Mouse (Mus musculus) ovary, postnatal 36 days (tissue): ENCODE data around the gene Apobec1.
A peak's percentile ranks its signal among the peaks of the same experiment; 100 is the strongest.
"Not testable (repeated sequence)": the region's sequence is repeated elsewhere in the genome, so short reads cannot be mapped to it uniquely, and the experiment has no call there.

Experiments
- DNase-seq: peaks from one replicate; pipeline ENCODE4 v3.0.0; 2022; ENCODE audit warnings: low spot score, mixed read lengths

Gene Apobec1

DNA sequence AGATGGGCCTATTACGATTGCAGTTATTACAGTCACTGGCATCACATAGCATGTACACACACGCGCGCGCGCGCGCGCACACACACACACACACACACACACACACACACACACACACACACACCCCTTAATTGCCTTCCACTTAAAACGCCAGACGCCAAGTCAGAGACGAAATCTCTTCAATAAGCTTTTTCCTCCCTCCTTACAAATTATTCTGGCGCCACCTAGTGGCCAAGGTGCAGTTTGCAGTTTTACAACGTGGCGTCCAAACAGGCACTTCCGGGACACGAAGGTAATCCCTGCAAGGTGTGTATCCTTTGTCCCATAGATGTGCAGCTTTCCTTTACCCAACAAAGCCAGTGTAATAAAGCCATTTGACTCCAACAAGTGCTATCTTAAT lies 41.8 kb downstream of the Apobec1 start:
- peak; percentile 64 for DNase-seq

DNA sequence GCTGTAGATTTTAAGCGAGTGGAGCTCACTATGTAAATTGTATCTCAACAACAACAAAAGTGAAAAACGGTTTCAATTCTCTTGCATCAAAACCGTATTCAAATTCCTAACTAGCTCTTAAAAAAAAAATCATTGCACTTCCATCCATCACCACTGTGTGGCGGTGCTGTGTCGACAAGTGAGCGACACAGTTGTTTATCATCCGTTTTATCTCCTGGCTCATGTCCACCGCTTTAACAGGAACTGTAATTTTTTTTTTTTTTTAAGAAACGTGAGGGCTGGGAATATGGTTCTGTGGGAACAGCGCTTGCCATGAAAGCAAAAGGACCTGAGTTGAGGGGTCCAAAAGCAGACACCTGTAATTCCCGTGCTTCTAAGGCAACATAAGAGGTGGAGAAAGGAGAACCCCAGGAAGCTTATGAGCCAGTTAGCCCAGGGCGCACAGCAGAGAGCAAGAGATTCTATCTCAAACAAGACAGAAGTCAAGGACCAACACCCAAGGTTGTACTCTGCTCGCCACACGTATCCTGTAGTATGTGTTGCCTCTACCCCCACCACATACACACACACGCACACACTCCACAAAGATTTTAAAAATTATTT lies 45.2 kb downstream of the Apobec1 start:
- peak; percentile 32 for DNase-seq

DNA sequence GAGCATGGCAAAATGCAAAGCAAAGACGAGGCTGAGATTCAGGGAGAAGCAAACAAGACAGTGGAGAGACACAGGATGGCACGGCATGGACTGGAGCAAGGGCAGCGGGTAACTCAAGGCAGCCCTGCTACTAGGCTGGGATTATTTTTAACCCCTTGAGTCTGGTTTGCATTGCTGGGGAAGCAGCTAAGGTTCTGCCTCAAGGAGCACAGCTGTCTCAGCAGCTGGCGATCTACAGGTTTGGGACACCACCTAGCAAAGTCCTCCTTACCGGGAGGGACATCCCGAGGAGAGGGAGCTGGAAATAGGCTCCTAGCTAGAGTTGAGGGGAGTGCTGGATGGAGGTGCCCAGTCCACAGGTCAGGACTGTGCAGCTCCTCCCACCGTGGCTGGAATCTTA lies 47.0 kb downstream of the Apobec1 start:
- no peak for DNase-seq

DNA sequence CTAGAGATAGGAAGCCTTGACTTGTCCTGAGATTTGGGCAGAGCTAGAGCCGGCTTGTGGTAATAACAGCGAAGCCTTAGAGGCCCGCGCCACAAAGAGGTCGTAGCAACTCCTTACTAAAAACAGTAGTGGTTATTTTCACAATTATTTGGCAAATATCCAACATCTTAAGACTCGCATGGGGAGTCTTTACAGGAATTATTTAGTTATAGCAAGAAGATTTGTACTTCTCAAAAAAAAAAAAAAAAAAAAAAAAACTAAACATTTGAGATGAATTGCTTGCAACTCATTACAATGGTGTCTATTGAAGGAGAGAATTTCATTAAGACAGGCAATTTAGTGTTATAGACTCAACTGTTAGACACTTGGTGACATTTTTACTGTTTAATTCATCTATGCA lies 48.1 kb downstream of the Apobec1 start:
- DNase-seq: no peak

DNA sequence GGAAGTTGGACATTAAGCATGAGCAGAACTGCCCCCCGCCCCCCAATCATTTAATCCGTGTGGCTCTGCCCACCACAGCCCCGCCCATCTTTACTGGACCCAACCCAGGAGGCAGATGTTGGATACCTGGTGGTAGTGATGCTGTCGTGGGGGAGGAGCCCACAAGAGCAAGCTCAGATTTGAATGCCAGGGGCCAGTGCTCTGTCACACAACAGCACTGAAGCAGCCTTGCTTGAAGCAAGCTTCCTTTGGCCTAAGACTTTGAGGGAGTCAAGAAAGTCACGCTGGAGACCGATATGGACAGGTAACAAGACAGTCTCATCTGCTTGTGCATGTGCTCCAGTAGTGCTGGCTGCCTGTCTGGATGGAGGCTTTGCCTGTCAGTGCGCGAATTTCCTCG lies 48.6 kb downstream of the Apobec1 start, which contains the start of gene Aicda:
Gene Aicda (plus strand): TSS at position 196 of the 400 bp plus-strand sequence.
- no peak for DNase-seq

DNA sequence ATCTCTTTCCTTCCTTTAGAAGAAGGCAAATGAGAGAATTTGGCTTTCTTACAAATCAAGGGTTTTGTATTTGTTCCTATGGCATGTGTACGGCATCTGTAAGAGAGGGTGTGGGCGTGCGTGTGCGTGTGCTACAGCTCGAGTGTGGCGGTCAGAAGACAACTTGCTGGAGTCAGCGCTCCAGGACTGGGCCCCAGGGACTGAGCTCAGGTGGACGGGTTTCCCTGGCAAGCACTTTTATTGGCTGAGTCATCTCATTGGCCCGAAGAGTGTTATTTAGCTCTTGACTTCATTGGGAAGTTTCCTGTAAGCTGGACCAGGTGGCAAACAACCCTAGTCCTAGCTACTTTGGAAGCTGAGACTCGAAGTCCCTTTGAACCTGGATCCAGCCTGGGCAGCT lies 56.3 kb downstream of the Apobec1 start:
- no peak for DNase-seq

DNA sequence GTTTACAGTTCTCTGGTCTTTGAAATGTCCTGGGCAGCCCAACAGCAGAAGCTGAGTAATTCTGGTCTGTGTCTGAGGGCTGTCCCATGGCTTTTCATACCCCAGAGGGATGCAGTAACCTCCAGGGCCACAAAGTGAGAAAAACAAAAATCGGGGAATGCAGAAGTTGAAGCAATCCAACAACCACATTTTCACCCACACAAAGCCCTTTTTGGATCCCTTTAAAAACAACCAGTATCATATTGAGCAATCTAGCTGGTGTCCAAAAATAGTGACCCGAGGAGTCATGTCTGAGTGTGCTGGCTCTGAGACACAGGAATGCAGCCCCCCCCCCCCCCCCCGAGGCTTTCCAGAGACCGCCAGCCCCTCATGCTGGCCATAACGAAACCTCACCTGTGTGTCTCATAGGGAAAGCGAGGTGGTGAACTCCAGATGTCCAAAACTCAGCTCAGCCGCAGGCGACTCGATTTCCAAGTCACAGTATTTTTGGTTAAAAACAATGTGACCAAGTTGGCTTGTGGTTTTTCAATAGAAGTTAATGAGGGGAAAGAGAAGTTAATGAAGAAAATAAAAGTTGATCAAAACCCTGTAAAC lies 56.9 kb downstream of the Apobec1 start:
- no peak for DNase-seq

DNA sequence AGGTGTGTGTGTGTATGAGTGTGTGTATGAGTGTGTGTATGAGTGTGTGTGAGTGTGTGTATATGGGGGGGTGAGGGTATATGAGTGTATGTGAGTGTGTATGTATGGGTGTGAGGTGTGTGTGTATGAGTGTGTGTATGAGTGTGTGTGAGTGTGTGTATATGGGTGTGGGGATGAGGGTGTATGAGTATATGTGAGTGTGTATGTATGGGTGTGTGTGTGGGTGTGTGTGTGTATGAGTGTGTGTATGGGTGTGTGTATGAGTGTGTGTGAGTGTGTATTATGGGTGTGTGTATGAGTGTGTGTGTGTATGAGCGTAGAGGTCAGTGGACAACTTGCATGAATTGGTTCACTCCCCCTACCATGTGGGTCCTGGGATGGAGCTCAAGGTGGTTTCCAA lies 57.6 kb downstream of the Apobec1 start:
- no peak for DNase-seq

DNA sequence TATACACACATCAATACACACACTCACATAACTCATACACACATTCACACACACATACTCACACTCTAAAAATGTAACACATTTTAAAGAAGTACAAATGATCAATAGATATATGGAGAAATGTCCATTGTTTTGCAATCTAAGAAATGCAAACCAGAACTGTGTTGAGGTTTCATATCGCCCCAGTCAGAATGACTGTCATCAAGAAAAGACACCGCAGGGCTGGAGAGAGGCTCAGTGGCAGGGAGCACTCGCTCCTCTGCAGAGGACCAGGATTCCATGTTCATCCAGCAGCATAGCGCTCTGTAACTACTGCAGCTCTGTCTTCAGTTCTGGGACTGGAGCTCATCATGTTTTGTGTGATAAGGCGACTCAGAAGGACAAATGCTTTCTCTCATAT lies 58.7 kb downstream of the Apobec1 start:
- no peak for DNase-seq

DNA sequence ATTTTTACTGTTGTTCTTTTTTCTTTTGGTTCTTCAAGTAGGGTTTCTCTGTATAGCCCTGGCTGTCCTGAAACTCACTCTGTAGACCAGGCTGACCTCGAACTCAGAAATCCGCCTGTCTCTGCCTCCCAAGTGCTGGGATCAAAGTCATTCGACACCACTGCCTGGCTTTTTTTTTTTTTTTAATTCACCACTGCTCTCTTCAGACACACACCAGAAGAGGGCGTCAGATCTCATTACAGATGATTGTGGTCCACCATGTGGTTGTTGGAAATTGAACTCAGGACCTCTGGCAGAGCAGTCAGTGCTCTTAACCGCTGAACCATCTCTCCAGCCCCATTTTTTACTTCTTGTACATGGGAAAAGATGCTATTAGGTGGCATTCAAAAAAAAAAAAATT lies 59.8 kb downstream of the Apobec1 start:
- DNase-seq: not testable (repeated sequence)

DNA sequence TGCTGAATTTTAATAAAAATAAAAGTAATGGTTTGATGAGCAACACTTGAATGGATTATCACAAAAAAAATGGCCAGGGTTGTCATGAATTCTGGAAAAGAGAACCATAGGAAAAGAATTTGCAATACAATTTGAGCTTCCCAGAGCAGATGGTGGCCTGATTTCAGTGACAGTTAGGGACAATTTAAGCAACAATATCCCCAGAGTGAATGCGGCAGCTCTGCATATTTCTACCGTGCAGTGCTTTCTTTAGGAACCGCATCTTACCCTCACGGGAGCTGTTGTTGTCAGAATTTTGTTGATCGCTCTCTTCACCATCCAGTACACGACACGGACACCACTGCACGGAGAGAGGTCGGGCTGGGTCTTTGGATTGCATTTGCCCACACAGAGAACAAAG lies 62.7 kb downstream of the Apobec1 start:
- no peak for DNase-seq

DNA sequence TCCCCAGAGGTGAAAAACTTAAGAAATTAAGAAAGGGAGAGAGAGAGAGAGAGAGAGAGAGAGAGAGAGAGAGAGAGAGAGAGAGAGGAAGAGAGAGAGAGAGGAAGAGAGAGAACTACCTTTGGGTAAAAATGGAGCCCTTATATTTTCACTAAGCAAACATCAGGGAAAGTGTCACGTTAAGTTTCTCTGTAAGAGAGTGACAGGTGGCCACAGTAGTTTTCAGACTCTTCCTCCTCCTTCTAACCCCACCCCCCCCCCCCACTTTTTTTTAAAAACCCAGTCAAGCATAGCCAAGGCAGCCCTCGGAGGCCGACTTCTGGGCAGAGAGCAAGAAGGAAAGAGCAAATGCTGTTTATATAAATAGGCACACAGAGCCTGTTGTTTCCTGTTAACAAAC lies 68.2 kb downstream of the Apobec1 start:
- no peak for DNase-seq

DNA sequence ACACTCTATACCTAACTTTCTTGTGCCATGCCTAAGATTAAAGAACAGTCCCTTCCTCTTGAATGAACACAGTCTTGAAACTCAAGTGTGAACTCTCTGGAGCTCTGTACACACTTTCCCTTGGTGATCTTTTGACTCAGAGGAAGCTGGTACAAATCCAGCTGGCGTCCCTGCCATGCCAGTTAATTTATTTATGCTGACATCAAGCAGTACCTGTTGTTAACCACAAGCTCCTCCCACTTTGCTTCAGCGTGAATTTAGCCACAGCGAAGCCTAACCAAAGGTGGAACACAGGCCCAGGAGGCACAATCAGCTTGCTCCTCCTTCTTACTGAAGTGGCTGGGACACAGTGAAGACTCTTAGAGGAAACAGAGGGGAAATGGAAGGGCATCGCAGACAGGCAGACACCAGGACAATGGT lies 69.4 kb downstream of the Apobec1 start:
- no peak for DNase-seq

DNA sequence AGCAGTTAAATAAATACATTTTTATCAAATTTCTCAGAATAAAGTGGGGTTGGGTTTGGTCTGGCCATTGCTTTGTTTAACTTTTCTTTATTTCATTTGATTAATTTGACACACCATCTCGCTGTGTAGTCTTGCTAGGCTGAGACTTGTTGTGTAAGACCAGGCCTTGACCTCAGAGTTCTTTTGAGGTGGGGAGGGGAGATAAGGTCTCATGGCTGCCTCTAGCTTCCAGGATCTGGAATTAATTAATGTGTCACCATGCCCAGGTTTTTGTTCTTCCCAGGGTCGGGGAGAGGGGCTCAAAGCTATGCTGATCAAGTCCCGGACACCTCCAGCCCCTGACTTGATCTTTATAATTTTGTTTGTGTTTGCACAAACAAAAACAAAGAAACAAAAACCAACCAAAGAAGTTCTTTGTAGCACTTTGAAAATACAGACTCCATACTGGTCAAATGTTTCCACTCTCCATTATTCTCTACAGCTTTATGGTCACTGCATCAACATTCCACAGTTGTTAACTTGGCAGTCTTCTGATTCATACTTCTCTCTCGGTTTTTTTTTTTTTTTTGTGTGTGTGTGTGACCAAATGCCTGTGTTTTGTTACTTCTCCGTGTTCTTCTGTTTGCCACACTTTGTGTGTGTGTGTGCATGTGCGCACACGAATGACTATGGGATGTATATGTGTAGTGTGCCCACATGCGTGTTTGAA lies 70.6 kb downstream of the Apobec1 start:
- DNase-seq: no peak

DNA sequence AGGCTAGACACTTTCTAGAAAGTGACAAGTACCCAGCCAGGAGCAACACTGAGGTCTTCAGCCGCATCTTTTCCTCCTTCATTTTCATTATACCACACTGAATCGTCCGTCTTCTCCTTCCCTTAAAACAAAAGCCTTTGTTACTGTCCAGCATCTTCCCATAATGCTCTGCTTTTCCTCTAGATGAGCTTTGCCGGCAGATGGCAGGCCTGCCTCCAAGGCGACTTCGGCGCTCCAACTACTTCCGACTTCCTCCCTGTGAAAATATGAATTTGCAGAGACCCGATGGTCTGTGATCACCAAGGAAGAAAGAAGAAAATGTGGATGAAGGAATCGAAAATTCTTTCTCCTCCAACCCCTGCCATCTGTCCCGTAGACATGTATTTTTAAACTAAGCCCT lies 74.1 kb downstream of the Apobec1 start:
- DNase-seq: no peak
